In genomic region chr5:108670785-108671184, GRCm38 (mm10) we compare ENCODE assay signal across 9 mouse cellular contexts. TPM values are rescaled to one million over a fixed set of nuclear protein-coding genes. Genes with fewer than 3 reads are reported as not detected.
DNase-seq lines count a peak whose midpoint lies in the region; ATAC-seq lines count a peak whose summit lies in the region.
"Had no signal": no experiment of that assay in that cellular context is flagged by ENCODE, and none has a peak within 500 bp of the region (broad histone marks: within the 10 kb centered on the region; RNA-seq: fewer than 3 reads in every experiment).

No protein-coding gene starts in this region.

- peaks cover 3% of the 10 kb centered on the region; the same call in 1 of the 2 replicates for H3K27me3 ChIP-seq in kidney, embryonic 14.5 days (ENCODE audit: control insufficient read depth, insufficient read depth, low read length)
- H3K27me3 ChIP-seq: midbrain, embryonic 12.5 days had no signal

- ATAC-seq in CD4-positive, CD25-positive, alpha-beta regulatory T cell, adult 4 months: no peak
- 0 out of 2 replicates have a peak, but pooled peaks have one; percentile 16 for ATAC-seq in kidney, embryonic 14.5 days (ENCODE audit: low FRiP score, low TSS enrichment)

- no peak overlapping the region for H3K27ac ChIP-seq in kidney, embryonic 14.5 days (ENCODE audit: low read depth, low read length)
- H3K27ac ChIP-seq: midbrain, embryonic 12.5 days had no signal

- no peaks in the 10 kb centered on the region for H3K9me3 ChIP-seq in kidney, embryonic 14.5 days (ENCODE audit: control insufficient read depth, low read length)
- H3K9me3 ChIP-seq: midbrain, embryonic 12.5 days had no signal

- intact Hi-C loops in left cerebral cortex, postnatal 4 days (cut with DNase I): no loop called here
- intact Hi-C loops in left cerebral cortex, postnatal 36 days (cut with DNase I): no loop called here

- 0 out of 2 replicates have a peak, but pooled peaks cover 4% of the 10 kb centered on the region for H3K36me3 ChIP-seq in kidney, embryonic 14.5 days (ENCODE audit: control insufficient read depth, insufficient read depth, low read length)

- H3K4me3 ChIP-seq in kidney, embryonic 14.5 days (ENCODE audit: low read length): no peak overlapping the region
- H3K4me3 ChIP-seq: midbrain, embryonic 12.5 days had no signal

- H3K4me2 ChIP-seq in kidney, embryonic 14.5 days (replicated peaks; ENCODE audit: low read depth, low read length): no peak overlapping the region

- peak; percentile 75 for DNase-seq in CD4-positive, CD25-positive, alpha-beta regulatory T cell, adult 2 months (ENCODE audit: low read depth, low spot score)
- peak; percentile 54 for DNase-seq in left cerebral cortex, postnatal 4 days
- DNase-seq in left cerebral cortex, postnatal 36 days (ENCODE audit: low spot score in 2 of 2): no peak
- peak; percentile 72 for DNase-seq in c-Kit-positive CD71-positive TER-119-positive erythroid progenitor cells, embryonic 14.5 days (ENCODE audit: low spot score)
- peak; percentile 69 for DNase-seq in naive thymus-derived CD4-positive, alpha-beta T cell, adult 2 months (ENCODE audit: low read depth)
- no peak for DNase-seq in right cerebral cortex, postnatal 36 days (ENCODE audit: low spot score in 2 of 2)

- H3K4me1 ChIP-seq in kidney, embryonic 14.5 days (ENCODE audit: control insufficient read depth, insufficient read depth, low read length): 0 out of 2 replicates have a peak, but pooled peaks cover 4% of the 10 kb centered on the region

- no peak overlapping the region for H3K9ac ChIP-seq in kidney, embryonic 14.5 days (ENCODE audit: low read depth, low read length)
- H3K9ac ChIP-seq: midbrain, embryonic 12.5 days had no signal

RNA-seq across cellular contexts. Expression of gene Dgkq, which starts 1.3 kb away (rescaled TPM):
- polyA plus RNA-seq in CD4-positive, CD25-positive, alpha-beta regulatory T cell, adult 4 months (2017; shearing (Covaris generic)): 1 to 10 TPM; 5.2 to 7.0 TPM
- 10 to 100 TPM; 55.4 to 68.1 TPM for total RNA-seq in left cerebral cortex, postnatal 4 days (2021)
- total RNA-seq in left cerebral cortex, postnatal 36 days (2021): 10 to 100 TPM; 40.5 to 57.7 TPM
- 5.0 and 9.1 TPM in 2 replicates for polyA plus RNA-seq in kidney, embryonic 14.5 days (2014; fragmentation: Nextera tagmentation; extraction: Ambion mirVana)

RNA-seq across cellular contexts. Expression of gene Slc26a1, which starts 4.6 kb away (rescaled TPM):
- polyA plus RNA-seq in CD4-positive, CD25-positive, alpha-beta regulatory T cell, adult 4 months (2017; shearing (Covaris generic)): under 1 TPM; 0.16 to 0.20 TPM
- total RNA-seq in left cerebral cortex, postnatal 4 days (2021): 1 to 10 TPM; 3.8 to 4.2 TPM
- total RNA-seq in left cerebral cortex, postnatal 36 days (2021): under 1 TPM; 0.93 to 0.94 TPM
- polyA plus RNA-seq in kidney, embryonic 14.5 days (2014; fragmentation: Nextera tagmentation; extraction: Ambion mirVana): 0.80 and 1.5 TPM in 2 replicates

RNA-seq across cellular contexts. Expression of gene Idua, which starts 10.7 kb away (rescaled TPM):
- polyA plus RNA-seq in CD4-positive, CD25-positive, alpha-beta regulatory T cell, adult 4 months (2017; shearing (Covaris generic)): 10 to 100 TPM; 22.1 to 56.4 TPM
- 1 to 10 TPM; 9.8 to 9.9 TPM for total RNA-seq in left cerebral cortex, postnatal 4 days (2021)
- 10 to 100 TPM; 13.8 to 18.8 TPM for total RNA-seq in left cerebral cortex, postnatal 36 days (2021)
- 11.0 and 11.3 TPM in 2 replicates for polyA plus RNA-seq in kidney, embryonic 14.5 days (2014; fragmentation: Nextera tagmentation; extraction: Ambion mirVana)

RNA-seq across cellular contexts. Expression of gene Fgfrl1, which starts 21.4 kb away (rescaled TPM):
- polyA plus RNA-seq in CD4-positive, CD25-positive, alpha-beta regulatory T cell, adult 4 months (2017; shearing (Covaris generic)): under 1 TPM in 1 of 2 experiments, not detected in 1; 0.67 TPM
- total RNA-seq in left cerebral cortex, postnatal 4 days (2021): 10 to 100 TPM; 17.3 to 17.6 TPM
- 10 to 100 TPM; 16.4 to 23.8 TPM for total RNA-seq in left cerebral cortex, postnatal 36 days (2021)
- 24.0 and 32.7 TPM in 2 replicates for polyA plus RNA-seq in kidney, embryonic 14.5 days (2014; fragmentation: Nextera tagmentation; extraction: Ambion mirVana)

RNA-seq across cellular contexts. Expression of gene Tmem175, which starts 41.2 kb away (rescaled TPM):
- polyA plus RNA-seq in CD4-positive, CD25-positive, alpha-beta regulatory T cell, adult 4 months (2017; shearing (Covaris generic)): 10 to 100 TPM; 38.6 to 56.7 TPM
- 10 to 100 TPM; 24.3 to 25.3 TPM for total RNA-seq in left cerebral cortex, postnatal 4 days (2021)
- total RNA-seq in left cerebral cortex, postnatal 36 days (2021): 10 to 100 TPM; 40.7 to 41.4 TPM
- polyA plus RNA-seq in kidney, embryonic 14.5 days (2014; fragmentation: Nextera tagmentation; extraction: Ambion mirVana): 23.0 and 29.0 TPM in 2 replicates

Comparison
In these comparisons a context has a peak if more than half of its experiments do, and no peak if none do; other contexts are left out.
1. DNase-seq: peak in CD4-positive, CD25-positive, alpha-beta regulatory T cell, adult 2 months (single experiment), left cerebral cortex, postnatal 4 days (single experiment), c-Kit-positive CD71-positive TER-119-positive erythroid progenitor cells, embryonic 14.5 days (single experiment) and naive thymus-derived CD4-positive, alpha-beta T cell, adult 2 months (single experiment); none in left cerebral cortex, postnatal 36 days (0 of 2) and right cerebral cortex, postnatal 36 days (0 of 2).